Mouse (Mus musculus) myocyte (in vitro differentiated cells): Measurements from ENCODE around the gene Adap1. TPM values are rescaled to one million over a fixed set of nuclear protein-coding genes. Genes with fewer than 3 reads are reported as not detected.

Source experiments
- H3K27me3 ChIP-seq: one replicate; pipeline ENCODE4 v1.6.1; 2011; ENCODE audit not compliant: control insufficient read depth, insufficient read depth, insufficient read length
- H3K36me3 ChIP-seq: one replicate; pipeline ENCODE4 v1.6.1; 2011; ENCODE audit not compliant: control insufficient read depth, insufficient read depth
- H3K4me2 ChIP-seq: one replicate; pipeline ENCODE4 v1.6.1; 2011; ENCODE audit warnings: low read depth, control low read depth
- H3K4me3 ChIP-seq: one replicate; pipeline ENCODE4 v1.5.1; 2011; ENCODE audit warnings: mild to moderate bottlenecking, control low read depth, moderate library complexity
- H3K79me2 ChIP-seq: one replicate; pipeline ENCODE4 v1.6.1; 2011; ENCODE audit not compliant: control insufficient read depth, insufficient read depth
- H3ac ChIP-seq: one replicate; pipeline ENCODE4 v1.6.1; 2011; ENCODE audit not compliant: control insufficient read depth, insufficient read length
- CEBPB ChIP-seq: IDR thresholded peaks from 2 replicates; pipeline ENCODE4 v1.6.1; 2011; ENCODE audit warnings: mild to moderate bottlenecking, moderate library complexity; ENCODE audit not compliant: poor library complexity, insufficient read depth, severe bottlenecking
- E2F4 ChIP-seq: IDR thresholded peaks from one replicate; pipeline ENCODE4 v1.6.1; 2011; ENCODE audit warnings: mild to moderate bottlenecking, control low read depth, moderate library complexity; ENCODE audit not compliant: insufficient read depth
- MAX ChIP-seq: IDR thresholded peaks from one replicate; pipeline ENCODE4 v1.6.1; 2011; ENCODE audit warnings: low read depth, mild to moderate bottlenecking, control low read depth
- MYOD1 ChIP-seq, 3 experiments: IDR thresholded peaks; one replicate each; pipeline ENCODE4 v1.6.1; 2011; ENCODE audit warnings: control low read depth in 2 of 3, low read depth in 2 of 3, mild to moderate bottlenecking in 2 of 3, moderate library complexity in 1 of 3; ENCODE audit not compliant: insufficient read length in 2 of 3, control insufficient read depth in 1 of 3
- MYOG ChIP-seq, 3 experiments: IDR thresholded peaks; one replicate each; pipeline ENCODE4 v1.6.1; 2011; ENCODE audit warnings: control low read depth in 2 of 3, low read depth in 2 of 3, mild to moderate bottlenecking in 2 of 3; ENCODE audit not compliant: insufficient read length in 2 of 3, control insufficient read depth in 1 of 3, insufficient read depth in 1 of 3
- POLR2A ChIP-seq: IDR thresholded peaks from one replicate; pipeline ENCODE4 v1.6.1; 2011; ENCODE audit warnings: low read depth, mild to moderate bottlenecking, control low read depth, moderate library complexity; ENCODE audit not compliant: insufficient read length
- POLR2AphosphoS2 ChIP-seq: IDR thresholded peaks from one replicate; pipeline ENCODE4 v1.6.1; 2011; ENCODE audit warnings: low read depth, control low read depth; ENCODE audit not compliant: insufficient read length
- REST ChIP-seq: IDR thresholded peaks from one replicate; pipeline ENCODE4 v1.6.1; 2011; ENCODE audit warnings: mild to moderate bottlenecking, control low read depth, moderate library complexity; ENCODE audit not compliant: insufficient read depth, insufficient read length
- SRF ChIP-seq: IDR thresholded peaks from one replicate; pipeline ENCODE4 v1.6.1; 2011; ENCODE audit warnings: low read depth; ENCODE audit not compliant: control insufficient read depth, insufficient read length
- TCF12 ChIP-seq: IDR thresholded peaks from one replicate; pipeline ENCODE4 v1.6.1; 2011; ENCODE audit warnings: mild to moderate bottlenecking, control low read depth; ENCODE audit not compliant: poor library complexity, insufficient read depth, severe bottlenecking
- TCF3 ChIP-seq: IDR thresholded peaks from one replicate; pipeline ENCODE4 v1.6.1; 2011; ENCODE audit warnings: low read depth, control low read depth; ENCODE audit not compliant: insufficient read length
- USF1 ChIP-seq: IDR thresholded peaks from one replicate; pipeline ENCODE4 v1.6.1; 2011; ENCODE audit warnings: low read depth, mild to moderate bottlenecking, control low read depth, moderate library complexity
- polyA plus RNA-seq: library from polyadenylated mRNA; unstranded; fragments of >200 nt; fragmentation: generic; extraction: Trizol; gene quantifications from one replicate; pipeline ENCODE4 v1.2.1, GENCODE M21; 2012; ENCODE audit warnings: missing spikeins

The Adap1 gene
- polyA plus RNA-seq, 1 experiment, result 0.04 TPM

GRCm38 (mm10) chr5:139303646-139304061 lies 21.8 kb downstream of the Adap1 start:
- TF ChIP-seq MAX (no peak), POLR2A (no peak), E2F4 (no peak), TCF3 (no peak), MYOG (IDR thresholded peaks at IDR 0.05; ENCODE audit: control insufficient read depth in 1 of 3, insufficient read depth in 1 of 3, insufficient read length in 2 of 3, low read depth in 2 of 3) (no peak), MYOD1 (IDR thresholded peaks at IDR 0.05; ENCODE audit: control insufficient read depth in 1 of 3, insufficient read length in 2 of 3, low read depth in 2 of 3) (no peak), TCF12 (no peak), POLR2AphosphoS2 (no peak), CEBPB (no peak), SRF (no peak), USF1 (no peak), REST (no peak)
- Histone ChIP-seq H3K27me3 (peaks cover 10% of the 10 kb centered on the region), H3K36me3 (no peaks in the 10 kb centered on the region), H3K79me2 (no peaks in the 10 kb centered on the region), H3K4me2 (no peak overlapping the region), H3K4me3 (no peak overlapping the region), H3ac (no peak overlapping the region)

DNA sequence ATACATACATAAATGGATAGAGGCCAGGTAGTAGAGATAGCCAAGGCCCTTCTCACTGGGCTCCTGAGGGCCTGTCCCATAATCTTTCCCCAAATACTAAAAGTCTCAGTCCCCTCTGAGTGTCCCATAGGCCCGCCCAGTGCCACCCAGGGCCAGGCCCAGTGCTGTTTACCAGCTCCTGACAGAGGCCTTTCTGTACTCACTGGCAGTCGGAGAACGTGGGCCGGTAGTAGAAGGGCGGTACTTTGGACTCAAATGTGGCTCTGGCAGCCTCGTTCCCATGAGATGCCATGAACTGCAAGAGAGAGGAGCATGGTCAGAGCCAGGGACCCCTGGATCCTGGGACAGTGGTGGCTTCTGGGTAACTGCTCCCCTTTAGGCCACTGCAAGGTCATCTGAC lies 23.3 kb downstream of the Adap1 start:
- no peak overlapping the region for H3ac ChIP-seq

GRCm38 (mm10) chr5:139297745-139298144 lies 27.7 kb downstream of the Adap1 start:
- Histone ChIP-seq H3K79me2 (no peaks in the 10 kb centered on the region), H3K4me2 (no peak overlapping the region), H3K27me3 (peaks cover 10% of the 10 kb centered on the region), H3K4me3 (no peak overlapping the region), H3K36me3 (no peaks in the 10 kb centered on the region), H3ac (no peak overlapping the region)
- TF ChIP-seq E2F4 (no peak), TCF12 (no peak), MYOD1 (IDR thresholded peaks at IDR 0.05; ENCODE audit: control insufficient read depth in 1 of 3, insufficient read length in 2 of 3, low read depth in 2 of 3) (no peak), CEBPB (no peak), USF1 (no peak), TCF3 (no peak), POLR2AphosphoS2 (no peak), SRF (no peak), REST (no peak), POLR2A (no peak), MAX (no peak), MYOG (IDR thresholded peaks at IDR 0.05; ENCODE audit: control insufficient read depth in 1 of 3, insufficient read depth in 1 of 3, insufficient read length in 2 of 3, low read depth in 2 of 3) (no peak)

More for the DNA sequence above, 23.3 kb downstream of the Adap1 start:
- Histone ChIP-seq H3K79me2 (no peaks in the 10 kb centered on the region), H3K4me3 (no peak overlapping the region), H3K27me3 (peaks cover 10% of the 10 kb centered on the region), H3K36me3 (no peaks in the 10 kb centered on the region), H3K4me2 (no peak overlapping the region)
- TF ChIP-seq TCF3 (no peak), USF1 (no peak), MYOD1 (IDR thresholded peaks at IDR 0.05; ENCODE audit: control insufficient read depth in 1 of 3, insufficient read length in 2 of 3, low read depth in 2 of 3) (no peak), MAX (no peak), CEBPB (no peak)

DNA sequence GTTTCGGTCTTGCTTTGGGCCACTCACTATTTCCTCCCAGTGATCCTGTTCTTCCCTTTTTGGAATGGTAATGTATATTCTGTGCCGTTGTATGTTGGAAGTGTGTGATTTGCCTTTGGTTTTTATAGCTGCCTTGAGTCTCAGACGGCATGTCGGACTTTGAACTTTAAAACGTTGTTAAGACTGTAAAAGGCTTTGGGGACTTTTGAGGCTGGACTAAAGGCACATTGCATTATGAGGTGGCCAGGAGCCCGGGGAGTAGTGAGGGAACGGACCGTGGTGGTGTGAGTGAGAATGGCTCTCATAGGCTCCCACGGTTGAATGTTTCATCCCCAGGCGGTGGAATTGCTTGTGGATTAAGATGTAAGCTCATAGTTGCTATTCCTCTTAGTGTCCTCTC lies 28.3 kb downstream of the Adap1 start:
- Histone ChIP-seq H3K36me3 (no peaks in the 10 kb centered on the region), H3K4me3 (no peak overlapping the region), H3ac (no peak overlapping the region), H3K27me3 (peaks cover 10% of the 10 kb centered on the region), H3K4me2 (no peak overlapping the region), H3K79me2 (no peaks in the 10 kb centered on the region)
- TF ChIP-seq MYOG (IDR thresholded peaks at IDR 0.05; ENCODE audit: control insufficient read depth in 1 of 3, insufficient read depth in 1 of 3, insufficient read length in 2 of 3, low read depth in 2 of 3) (no peak), MAX (no peak), TCF3 (no peak), SRF (no peak)

DNA sequence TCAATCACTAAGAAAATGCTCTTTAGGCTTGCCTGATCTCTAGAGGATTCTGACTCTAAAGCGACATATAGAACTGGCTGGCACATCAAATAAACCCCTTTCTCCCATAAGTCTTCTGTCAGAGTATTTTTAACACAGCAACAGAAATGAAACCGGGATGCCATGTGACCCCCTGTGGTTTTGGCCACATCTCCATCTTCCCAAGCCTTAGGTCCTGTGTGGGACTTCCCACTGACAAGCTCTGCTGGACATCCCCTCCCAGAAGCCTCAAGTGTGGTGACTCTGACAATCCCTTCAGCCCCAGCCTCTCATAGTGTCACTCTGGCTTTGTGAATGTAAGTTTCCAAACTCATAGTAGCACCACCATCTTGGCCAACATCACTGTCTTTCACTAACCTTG lies 31.3 kb downstream of the Adap1 start:
- no peaks in the 10 kb centered on the region for H3K27me3 ChIP-seq
- H3K79me2 ChIP-seq, result no peaks in the 10 kb centered on the region
- TF ChIP-seq CEBPB, result no peak
- TF ChIP-seq E2F4, result no peak
- no peak for TF ChIP-seq POLR2A
- TF ChIP-seq SRF, result no peak
- TF ChIP-seq MYOG (IDR thresholded peaks at IDR 0.05; ENCODE audit: control insufficient read depth in 1 of 3, insufficient read depth in 1 of 3, insufficient read length in 2 of 3, low read depth in 2 of 3), result no peak
- no peak for TF ChIP-seq POLR2AphosphoS2
- no peak for TF ChIP-seq MYOD1 (IDR thresholded peaks at IDR 0.05; ENCODE audit: control insufficient read depth in 1 of 3, insufficient read length in 2 of 3, low read depth in 2 of 3)
- TF ChIP-seq TCF12, result no peak
- no peak for TF ChIP-seq USF1
- TF ChIP-seq REST, result no peak
- TF ChIP-seq MAX, result no peak
- TF ChIP-seq TCF3, result no peak

More for the DNA sequence above, 31.3 kb downstream of the Adap1 start:
- Histone ChIP-seq H3ac (no peak overlapping the region), H3K36me3 (no peaks in the 10 kb centered on the region), H3K4me3 (no peak overlapping the region), H3K4me2 (no peak overlapping the region)
